Mouse (Mus musculus) erythroblast, adult 5-6 weeks (primary cell): ENCODE measurements around the gene Fzr1. TPM values are rescaled to one million over a fixed set of nuclear protein-coding genes. Genes with fewer than 3 reads are reported as not detected.

Source experiments
- ATAC-seq: replicated peaks from 2 replicates; pipeline ENCODE4 v1.8.0; 2016; ENCODE audit warnings: moderate number of reproducible peaks, mild to moderate bottlenecking, moderate TSS enrichment, inconsistent platforms; ENCODE audit not compliant: poor library complexity, low FRiP score, severe bottlenecking
- total RNA-seq, 2 experiments: library from RNA; stranded (forward) in 1 of 2; stranded (reverse) in 1 of 2; fragments of 150-400 nt in 1 of 2; fragments of 200-764, 138-1000 nt in 1 of 2; gene quantifications; 2 replicates each; pipeline versions ENCODE4 v1.2.3 to v1.2.4; 2015 to 2017; ENCODE audit warnings: low replicate concordance in 2 of 2

Fzr1 gene
- total RNA-seq, 2 experiments from 2014 or later = 286 to 486 TPM

DNA sequence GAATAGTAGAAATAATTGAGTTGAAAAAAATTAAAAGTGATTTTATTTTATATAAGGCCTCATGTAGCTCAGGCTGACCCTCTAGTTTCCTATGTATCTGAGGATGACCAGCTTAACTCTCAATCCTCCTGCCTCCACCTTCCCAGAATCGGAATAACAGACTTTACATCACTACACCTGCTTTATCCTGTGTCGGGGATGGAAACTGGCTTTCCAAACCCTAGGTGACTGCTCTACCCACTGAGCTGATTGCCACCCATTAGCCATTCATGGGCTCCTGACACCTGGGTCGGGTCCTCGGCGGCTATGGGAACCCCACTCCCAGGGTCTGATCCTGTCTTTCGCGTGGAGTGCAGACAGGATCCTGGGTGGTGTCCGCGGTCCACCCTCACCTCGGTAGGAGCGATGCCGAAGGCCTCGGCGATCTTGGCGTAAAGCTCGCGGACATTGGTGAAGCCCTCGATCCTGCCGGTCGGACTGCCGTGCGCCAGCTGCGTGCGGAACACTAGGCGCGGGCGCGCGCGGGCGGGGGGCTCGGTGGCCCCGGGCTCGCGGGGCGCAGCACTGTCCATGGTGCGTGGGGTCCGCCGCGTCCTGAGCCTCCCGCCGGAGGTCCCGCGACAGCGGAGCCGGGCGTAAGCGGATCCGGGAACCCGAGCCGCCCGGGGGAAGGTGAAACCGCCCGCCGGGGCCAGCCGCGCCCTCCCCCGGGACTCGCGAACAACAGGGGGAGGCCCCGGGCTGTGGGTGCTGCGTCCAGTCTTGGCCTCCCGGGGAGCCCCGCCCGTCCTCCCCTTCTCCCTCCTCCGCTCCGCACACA lies 35.4 kb downstream of the Fzr1 start, which contains the start of gene Gipc3:
Gene Gipc3 (minus strand): TSS at position 581 of the 820 bp plus-strand sequence.
- no peak for ATAC-seq

DNA sequence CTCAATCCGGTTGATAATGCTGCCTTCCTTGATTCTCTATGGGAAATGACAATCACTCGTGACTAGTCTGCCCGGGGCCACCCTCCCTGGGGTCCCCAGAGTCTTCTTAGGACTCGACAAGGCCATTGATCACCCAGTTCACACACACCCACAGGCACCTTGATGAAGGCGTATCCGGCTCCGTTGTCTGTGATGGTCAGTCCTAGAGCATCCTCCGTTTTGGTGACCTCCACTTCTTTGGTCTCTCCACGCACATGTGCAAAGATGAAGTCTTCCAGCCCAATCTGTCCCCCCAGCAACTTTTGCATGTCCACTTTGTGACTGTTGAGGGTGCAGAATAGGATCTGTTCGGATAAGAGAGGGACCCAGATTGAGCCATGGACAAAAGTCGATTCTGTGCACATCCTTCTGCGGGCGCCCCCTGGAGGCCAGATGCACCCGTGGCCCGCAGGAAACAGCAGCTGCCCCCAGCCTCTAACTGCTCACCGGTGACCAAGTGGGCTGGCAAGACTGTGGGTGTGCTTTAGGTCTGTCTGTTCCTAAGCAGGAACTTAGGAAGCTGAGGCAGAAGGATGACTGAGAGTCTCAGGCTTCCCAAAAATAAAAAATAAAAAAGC lies 36.9 kb downstream of the Fzr1 start:
- peak; percentile 56 for ATAC-seq

DNA sequence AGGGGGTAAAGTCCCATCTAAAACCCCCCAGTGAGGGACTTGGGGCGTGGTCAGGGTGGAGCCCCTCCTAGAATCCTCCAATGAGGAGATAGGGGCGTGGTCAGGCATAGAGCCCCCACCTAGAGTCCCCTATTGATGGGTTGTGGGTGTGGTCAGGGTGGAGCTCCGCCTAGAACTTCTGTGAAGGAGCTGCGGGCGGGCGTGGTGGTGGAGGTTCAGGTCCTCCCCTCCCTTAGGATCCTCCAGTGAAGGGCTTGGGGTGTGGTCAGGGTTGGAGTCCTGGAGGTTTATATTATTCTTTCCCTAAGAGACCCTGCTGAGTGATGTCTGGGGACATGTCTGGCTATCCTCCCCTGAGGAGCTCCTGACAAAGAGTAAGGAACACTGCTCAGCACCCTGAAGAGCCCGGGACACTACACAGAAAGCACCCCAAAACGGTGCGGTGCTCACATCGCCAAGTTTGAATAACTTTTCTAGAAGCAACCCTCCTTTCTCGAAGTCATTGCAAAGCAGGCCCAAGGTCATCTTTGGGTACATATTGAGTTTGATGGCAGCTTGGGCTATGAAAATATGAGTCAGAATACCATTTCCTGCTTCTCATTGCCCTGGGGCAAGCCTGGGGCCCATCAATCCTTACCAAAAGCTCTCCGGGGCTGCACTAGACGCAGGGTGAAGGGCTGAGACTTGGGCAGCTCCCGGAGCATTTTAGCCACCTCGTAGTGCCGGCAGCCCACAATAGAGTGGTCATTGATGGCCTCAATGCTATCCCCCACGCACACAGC lies 37.6 kb downstream of the Fzr1 start:
- ATAC-seq = no peak

DNA sequence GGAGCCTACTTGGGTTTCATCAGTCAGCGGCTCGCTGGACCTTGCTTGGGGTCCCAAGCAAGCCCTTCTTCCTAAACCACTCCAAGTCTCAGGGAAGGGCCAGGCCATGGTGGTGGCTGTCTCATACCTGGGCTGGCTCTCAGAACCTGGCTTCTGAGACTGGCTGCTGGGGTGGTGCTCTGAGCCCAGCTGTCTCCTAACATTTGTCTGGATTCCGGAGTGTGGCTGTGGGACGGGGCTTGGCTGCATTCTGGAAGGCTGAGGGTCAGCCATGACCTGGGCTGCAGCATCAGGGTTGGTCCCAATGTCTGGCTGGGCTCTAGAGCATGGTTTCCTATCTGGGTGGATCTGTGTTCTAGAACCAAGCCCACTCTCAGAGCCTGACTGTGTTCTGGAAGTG lies 41.8 kb downstream of the Fzr1 start:
- no peak for ATAC-seq

DNA sequence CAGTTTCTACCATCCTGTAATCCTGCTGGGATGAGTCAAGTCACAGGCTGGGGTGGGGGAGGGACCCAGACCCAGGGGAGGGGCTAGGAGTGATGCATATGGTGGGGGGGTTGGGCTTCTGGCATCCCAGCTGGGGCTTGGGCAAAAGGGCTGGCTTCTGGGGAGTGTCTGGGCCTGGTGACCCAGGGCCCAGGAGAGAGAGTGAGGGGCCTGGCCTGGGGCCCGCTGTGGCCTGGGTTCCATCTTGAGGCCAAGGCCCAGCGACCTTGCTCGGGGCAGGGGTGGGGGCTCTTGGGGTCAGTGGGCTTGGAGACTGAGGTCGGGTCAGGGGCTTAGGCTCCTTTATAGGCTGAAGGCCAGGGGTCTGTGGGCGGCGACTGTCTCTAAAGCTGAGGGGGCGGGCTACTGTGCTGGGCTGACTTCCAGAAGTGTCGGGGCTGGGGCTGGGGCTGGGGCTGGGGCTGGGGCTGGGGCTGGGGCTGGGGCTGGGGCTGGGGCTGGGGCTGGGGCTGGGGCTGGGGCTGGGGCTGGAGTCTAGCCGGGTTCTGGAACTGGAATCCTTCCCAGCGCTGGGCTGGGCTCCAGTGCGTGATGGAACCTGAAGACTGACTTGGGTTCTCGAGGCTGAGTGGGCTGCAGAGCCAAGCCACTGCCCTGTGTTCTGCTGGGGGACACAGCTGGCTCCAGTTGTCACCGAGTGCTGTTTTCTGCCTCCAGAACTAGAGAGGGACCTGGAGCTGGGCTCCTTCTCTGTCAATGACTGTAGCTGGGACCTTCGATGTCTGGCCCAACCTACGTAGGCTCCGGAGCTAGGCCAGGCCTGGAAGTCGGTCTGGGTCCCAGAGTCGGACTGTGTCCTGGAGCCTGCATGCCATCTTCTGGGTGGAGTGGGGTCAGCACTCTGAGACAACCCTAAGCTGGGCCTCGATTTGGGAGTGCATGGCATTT lies 42.6 kb downstream of the Fzr1 start:
- no peak for ATAC-seq

DNA sequence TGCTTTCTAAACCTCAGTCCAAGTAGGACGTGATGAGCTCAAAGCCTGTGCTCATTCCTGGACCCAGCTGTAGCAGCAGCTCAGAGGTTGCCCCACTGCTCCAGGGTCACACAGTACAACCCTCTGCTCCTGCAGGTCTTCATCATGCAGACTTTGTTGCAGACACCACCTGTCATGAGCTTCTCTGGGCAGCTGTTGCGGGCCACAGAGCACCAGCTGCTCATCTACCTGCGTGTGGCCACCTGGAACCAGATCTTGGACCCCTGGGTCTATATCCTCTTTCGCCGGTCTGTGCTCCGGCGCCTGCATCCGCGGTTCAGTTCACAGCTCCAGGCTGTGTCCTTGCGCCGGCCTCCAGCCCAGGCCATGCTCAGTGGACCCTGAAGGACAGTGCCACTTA lies 44.0 kb downstream of the Fzr1 start:
- no peak for ATAC-seq

DNA sequence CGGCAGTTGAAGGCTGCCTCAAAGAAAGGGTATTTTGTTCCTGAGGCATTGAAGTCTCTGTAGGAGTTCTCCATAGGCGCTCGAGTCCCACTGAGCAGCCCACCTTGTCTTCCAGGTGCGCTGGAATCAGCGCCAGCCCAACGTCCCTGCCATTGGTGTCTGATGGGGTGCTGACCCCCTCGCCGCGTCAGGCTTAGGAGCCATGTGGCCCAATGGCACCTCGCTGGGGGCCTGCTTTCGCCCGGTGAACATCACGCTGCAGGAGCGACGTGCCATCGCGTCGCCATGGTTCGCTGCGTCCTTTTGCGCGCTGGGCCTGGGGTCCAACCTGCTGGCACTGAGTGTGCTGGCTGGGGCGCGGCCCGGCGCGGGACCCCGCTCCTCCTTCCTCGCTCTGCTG lies 46.0 kb downstream of the Fzr1 start:
- ATAC-seq = no peak

DNA sequence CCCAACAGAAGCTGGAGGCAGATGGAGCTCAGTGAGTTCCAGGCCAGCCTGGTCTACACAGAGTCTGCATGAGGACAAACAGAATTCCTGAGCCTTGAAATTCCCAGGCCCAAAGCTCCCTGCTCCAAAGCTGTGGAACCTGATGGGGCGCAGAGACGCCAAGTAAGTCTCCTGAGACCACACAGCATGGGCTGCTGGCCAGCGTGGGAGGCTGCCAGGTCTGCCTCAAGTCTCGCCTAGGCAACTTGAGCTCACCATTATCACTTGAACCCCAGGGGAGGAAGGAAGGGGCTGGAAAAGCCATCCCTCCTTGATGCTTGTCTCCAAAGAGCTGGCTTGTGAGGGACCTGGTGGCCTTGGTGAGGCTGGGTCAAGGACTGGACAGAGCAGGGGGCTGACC lies 48.3 kb downstream of the Fzr1 start:
- ATAC-seq = no peak

DNA sequence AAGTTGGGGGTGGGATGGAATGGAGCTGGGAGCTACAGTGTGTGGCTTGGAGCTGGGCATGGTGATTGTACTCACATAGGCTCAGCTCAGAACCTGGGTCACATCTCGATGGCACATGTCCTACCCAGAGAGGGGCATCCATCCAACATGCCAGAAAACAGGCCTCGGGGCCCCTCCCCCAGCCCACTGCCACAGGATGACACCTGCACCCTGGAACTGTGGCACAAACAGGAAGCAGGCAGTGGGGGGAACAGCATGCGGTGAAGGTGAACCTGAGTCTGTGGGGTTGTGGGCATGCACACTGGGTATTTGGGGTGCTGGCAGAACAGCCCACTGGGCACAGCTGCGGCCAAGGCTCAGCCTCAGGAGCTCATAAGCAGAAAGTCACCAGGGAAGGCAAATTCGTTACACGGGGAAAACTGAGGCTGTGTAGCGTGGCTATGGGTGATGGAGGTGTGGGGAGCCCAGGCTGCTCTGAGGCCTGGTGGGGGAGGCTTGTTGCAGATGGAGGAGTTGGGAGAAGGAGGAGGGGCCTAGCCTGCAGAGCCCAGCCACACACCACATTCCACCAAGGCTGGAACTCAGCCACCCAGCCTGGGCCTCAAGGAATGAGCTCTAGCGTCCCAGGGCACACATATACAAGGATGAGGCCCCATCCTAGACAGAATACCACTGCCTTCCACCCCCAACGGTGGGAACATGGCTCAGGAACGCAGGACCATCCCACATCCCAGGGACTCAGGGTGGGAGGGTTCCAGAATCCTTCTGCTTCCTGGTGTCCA lies 48.9 kb downstream of the Fzr1 start:
- ATAC-seq = no peak

DNA sequence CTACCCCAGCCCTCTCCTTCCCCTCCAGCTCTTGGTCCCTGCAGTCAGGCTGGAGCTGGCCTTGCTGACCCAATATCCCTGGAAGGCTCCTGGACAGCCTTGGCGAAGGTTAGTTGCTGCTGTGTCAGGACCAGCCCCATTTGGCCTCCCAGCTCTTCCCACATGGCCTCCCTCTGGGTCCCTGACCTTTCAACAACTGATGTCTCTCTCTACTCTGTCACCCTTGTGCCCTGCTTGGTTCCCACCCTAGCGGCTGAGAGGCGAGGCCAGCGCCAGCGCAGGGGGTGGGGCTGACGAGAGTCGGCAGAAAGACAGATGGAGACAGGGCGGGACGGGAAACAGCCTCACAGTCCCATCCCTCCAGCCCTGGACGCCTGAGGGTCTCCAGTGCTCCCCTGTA lies 49.9 kb downstream of the Fzr1 start, which contains the start of gene Tbxa2r:
Gene Tbxa2r (plus strand): TSS at position 346 of the 400 bp plus-strand sequence.
- ATAC-seq = 0 out of 2 replicates have a peak, but pooled peaks have one; percentile 23

DNA sequence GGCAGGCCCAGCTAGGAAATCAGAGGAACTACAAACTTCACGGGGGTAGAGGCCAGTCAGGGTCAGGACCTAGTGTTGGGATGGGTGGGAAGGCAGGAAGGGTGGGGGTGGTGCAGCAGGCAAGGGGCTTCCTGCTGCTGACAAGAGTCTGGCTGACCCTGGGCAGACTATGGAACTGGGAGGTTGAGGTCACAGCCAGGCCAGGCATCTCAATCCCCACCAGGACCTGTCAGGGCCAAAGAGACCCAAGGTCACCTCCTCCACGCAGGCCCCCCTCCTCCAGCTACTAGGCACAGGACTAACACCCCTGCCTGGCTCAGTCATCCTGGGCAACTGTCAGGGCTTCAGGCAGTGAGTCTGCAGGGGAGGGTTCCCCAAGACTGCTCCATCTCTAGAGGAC lies 50.4 kb downstream of the Fzr1 start:
- ATAC-seq = no peak

DNA sequence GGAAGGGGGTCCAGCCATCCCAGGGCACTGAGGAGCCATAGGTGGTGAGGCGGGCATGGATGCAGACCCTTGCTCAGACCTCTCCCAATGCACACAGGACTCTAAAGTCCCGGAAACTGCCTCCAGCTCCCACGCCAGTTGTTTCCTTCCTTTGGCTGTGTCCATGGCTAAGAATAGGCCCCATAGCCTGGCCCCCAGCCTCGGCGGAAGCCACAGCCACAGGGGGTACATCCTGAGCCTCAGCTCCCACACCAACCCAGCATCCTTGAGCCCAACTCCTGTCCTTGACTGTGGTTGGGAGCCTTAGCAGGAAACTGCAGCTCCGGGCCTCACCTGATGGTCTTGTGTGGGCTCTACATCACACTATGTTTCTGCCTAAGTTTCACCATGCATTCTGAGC lies 51.5 kb downstream of the Fzr1 start:
- no peak for ATAC-seq

DNA sequence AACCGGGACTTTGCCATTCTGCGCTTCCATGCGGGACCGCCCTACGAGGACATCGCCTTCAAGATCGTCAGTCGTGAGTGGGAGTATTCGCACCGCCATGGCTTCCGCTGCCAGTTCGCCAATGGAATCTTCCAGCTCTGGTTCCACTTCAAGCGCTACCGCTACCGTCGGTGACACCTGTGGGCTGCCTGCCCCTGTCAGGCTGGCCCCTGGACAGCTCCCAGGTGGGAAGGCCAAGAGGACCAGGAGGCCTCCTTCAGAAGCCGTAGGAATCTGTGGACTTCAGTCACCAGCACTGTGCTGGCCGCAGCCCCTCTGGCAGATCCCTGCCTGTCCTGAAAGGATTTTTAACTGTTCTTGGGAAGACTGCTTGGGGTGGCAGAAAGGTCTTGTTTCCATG lies 52.5 kb downstream of the Fzr1 start:
- ATAC-seq = no peak

DNA sequence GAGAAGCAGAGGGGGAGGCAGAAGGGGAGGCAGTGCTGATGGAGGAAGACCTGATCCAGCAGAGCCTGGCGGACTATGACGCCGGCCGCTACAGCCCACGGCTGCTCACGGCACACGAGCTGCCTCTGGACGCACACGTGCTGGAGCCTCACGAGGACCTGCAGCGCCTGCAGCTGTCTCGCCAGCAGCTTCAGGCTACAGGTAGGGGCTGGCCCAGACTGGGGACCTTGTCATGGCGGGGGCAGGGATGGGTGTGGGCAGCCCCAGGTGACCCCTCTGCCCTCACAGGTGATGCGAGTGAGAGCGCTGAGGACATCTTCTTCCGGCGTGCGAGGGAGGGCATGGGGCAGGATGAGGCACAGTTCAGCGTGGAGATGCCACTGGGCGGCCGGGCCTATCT lies 53.1 kb downstream of the Fzr1 start:
- no peak for ATAC-seq

DNA sequence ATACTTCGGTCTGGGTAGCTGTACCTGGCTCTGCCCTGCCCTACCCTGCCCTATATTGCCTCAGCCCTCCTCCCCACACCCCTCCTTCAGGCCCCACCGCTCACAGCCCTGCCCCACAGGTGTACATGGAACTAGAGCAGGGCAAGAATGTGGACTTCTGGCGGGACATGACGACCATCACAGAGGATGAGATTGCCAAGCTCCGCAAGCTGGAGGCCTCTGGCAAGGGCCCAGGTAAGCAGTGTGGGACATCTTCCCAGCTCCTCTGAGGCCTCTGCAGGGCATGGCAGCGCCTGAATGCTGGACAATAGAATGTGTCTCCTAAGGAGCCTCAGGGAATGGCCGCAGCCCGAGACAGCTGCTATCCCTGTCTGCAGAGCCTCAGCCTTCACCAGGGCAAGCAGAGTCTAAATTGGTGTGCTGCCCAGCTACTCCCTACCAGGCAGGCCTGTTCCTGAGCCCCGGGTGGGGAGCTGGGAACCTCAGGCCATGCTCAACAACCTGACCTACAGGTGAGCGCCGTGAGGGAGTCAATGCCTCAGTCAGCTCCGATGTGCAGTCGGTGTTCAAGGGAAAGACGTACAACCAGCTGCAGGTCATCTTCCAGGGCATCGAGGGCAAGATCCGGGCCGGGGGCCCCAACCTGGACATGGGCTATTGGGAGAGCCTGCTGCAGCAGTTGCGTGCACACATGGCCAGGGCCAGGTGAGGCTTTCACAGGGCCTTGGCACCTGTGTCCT lies 54.4 kb downstream of the Fzr1 start:
- ATAC-seq = no peak

DNA sequence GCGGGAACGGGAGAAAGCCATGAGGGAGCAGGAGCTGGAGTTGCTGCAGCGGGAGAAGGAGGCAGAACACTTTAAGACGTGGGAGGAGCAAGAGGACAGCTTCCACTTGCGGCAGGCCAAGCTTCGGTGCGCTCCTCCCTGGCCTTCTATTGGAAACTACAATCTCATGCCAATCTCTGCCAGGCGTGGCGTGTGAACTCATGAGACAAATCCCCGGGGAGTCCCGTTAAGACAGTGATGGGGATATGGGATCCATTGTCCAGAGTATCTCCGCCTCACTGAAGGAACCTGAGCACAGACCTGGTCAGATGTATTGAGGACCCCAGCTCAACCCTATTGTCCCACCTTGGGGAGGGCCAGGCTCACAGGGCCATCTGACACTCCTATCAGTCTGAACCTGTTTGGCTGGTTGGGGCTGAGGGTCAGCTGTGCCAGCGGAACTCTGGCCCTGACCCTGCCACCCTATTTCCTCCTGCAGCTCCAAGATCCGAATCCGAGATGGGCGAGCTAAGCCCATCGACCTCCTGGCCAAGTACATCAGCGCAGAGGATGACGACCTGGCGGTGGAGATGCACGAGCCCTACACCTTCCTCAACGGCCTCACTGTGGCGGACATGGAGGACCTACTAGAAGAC lies 55.1 kb downstream of the Fzr1 start:
- no peak for ATAC-seq

DNA sequence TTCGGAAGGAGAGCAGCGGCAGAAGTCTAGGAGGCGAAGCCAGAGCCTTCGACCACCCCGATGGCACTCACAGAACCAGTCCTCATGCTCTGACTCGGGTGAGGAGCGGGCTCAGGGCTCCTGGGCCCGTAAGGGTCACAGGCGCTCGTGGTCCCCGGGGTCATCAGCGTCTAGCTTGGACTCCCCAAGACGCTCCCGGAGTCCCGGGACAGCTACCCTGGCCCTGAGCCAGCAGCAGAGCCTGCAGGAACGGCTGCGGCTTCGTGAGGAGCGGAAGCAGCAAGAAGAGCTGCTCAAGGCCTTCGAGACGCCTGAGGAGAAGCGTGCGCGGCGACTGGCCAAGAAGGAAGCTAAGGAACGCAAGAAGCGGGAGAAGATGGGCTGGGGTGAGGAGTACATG lies 55.9 kb downstream of the Fzr1 start:
- ATAC-seq = no peak

DNA sequence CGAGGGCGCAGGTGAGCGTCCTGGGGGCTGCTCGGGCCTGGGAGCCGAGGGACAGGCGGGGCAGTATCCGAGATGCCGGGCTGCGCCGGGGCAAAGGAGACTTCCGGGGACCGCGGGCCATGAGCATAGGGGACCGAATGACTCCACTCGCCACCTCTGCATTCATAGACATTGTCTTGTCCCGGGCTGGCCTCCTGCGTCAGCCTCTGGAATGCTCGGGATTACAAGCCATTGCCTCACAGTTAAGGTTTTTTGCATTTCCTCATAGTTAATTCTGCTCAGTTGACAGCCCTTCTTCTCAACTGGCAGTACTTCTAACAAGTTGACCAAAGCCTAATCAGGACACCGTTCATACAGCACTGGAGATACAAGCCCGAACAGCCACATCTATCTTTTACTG lies 56.9 kb downstream of the Fzr1 start:
- no peak for ATAC-seq
